Mouse (Mus musculus): Measurements from ENCODE around the gene Fam213b. TPM values are rescaled to one million over a fixed set of nuclear protein-coding genes. Genes with fewer than 3 reads are reported as not detected.
A peak's percentile ranks its signal among the peaks of the same experiment; 100 is the strongest.

Gene Fam213b
- polyA plus RNA-seq, 1 experiment from 2014 or later: 67.1 TPM

- no peak overlapping the region for H3K4me2 ChIP-seq
- no peak overlapping the region for H3K9ac ChIP-seq
- 84% methylated on average over 7 of the region's 7 CpGs for WGBS
- H3K27me3 ChIP-seq: no peaks in the 10 kb centered on the region
- no peak overlapping the region for H3K27ac ChIP-seq (replicated peaks)
- H3K4me1 ChIP-seq (replicated peaks): no peaks in the 10 kb centered on the region; the same call in 1 of the 2 replicates
- no peaks in the 10 kb centered on the region for H3K36me3 ChIP-seq
- no peak for ATAC-seq (ENCODE audit: low FRiP score, low read depth)
- H3K9me3 ChIP-seq: no peaks in the 10 kb centered on the region
- H3K4me3 ChIP-seq: no peak overlapping the region
Measured at GRCm38 (mm10) chr4:154935788-154936187, 36.9 kb upstream of the Fam213b start.

- Histone ChIP-seq H3K27ac (replicated peaks) (no peak overlapping the region), H3K27me3 (no peaks in the 10 kb centered on the region), H3K9me3 (no peaks in the 10 kb centered on the region), H3K4me1 (replicated peaks) (no peaks in the 10 kb centered on the region; the same call in 1 of the 2 replicates), H3K36me3 (no peaks in the 10 kb centered on the region), H3K4me3 (no peak overlapping the region), H3K4me2 (no peak overlapping the region), H3K9ac (no peak overlapping the region)
- ATAC-seq (ENCODE audit: low FRiP score, low read depth): no peak
- 97% methylated on average over 2 of the region's 2 CpGs for WGBS
Measured at GRCm38 (mm10) chr4:154934800-154935199, 35.9 kb upstream of the Fam213b start.

- H3K36me3 ChIP-seq: no peaks in the 10 kb centered on the region
- no peak overlapping the region for H3K27ac ChIP-seq (replicated peaks)
- no peak for ATAC-seq (ENCODE audit: low FRiP score, low read depth)
- no peaks in the 10 kb centered on the region for H3K9me3 ChIP-seq
- no peak overlapping the region for H3K4me3 ChIP-seq
- no peaks in the 10 kb centered on the region; the same call in 1 of the 2 replicates for H3K4me1 ChIP-seq (replicated peaks)
- H3K9ac ChIP-seq: no peak overlapping the region
- 57% methylated on average over 13 of the region's 13 CpGs for WGBS
- H3K27me3 ChIP-seq: no peaks in the 10 kb centered on the region
- H3K4me2 ChIP-seq: no peak overlapping the region
Measured at GRCm38 (mm10) chr4:154933306-154933907, 34.5 kb upstream of the Fam213b start.

GRCm38 (mm10) chr4:154929088-154929660 is 30.2 kb upstream of the Fam213b start:
- no peak for ATAC-seq (ENCODE audit: low FRiP score, low read depth)
- Histone ChIP-seq H3K4me1 (replicated peaks) (no peaks in the 10 kb centered on the region; the same call in 1 of the 2 replicates), H3K9ac (no peak overlapping the region), H3K9me3 (no peaks in the 10 kb centered on the region), H3K27ac (replicated peaks) (no peak overlapping the region), H3K4me2 (no peak overlapping the region), H3K27me3 (no peaks in the 10 kb centered on the region), H3K4me3 (no peak overlapping the region), H3K36me3 (no peaks in the 10 kb centered on the region)
- 81% methylated on average over 12 of the region's 12 CpGs for WGBS

- H3K4me2 ChIP-seq: peak within 1 kb of the TSS; percentile 1; the same call in 1 of the 2 replicates
- no peak for ATAC-seq (ENCODE audit: low FRiP score, low read depth)
- H3K9ac ChIP-seq: no peak within 1 kb of the TSS
- H3K4me1 ChIP-seq (replicated peaks): no peaks in the 10 kb centered on the region; the same call in 1 of the 2 replicates
- H3K9me3 ChIP-seq: no peaks in the 10 kb centered on the region
- H3K27ac ChIP-seq (replicated peaks): no peak within 1 kb of the TSS
- no peaks in the 10 kb centered on the region for H3K36me3 ChIP-seq
- H3K4me3 ChIP-seq: no peak within 1 kb of the TSS
- no peaks in the 10 kb centered on the region for H3K27me3 ChIP-seq
- 47% methylated on average over 12 of the region's 12 CpGs for WGBS
Measured at GRCm38 (mm10) chr4:154928395-154929087, 29.6 kb upstream of the Fam213b start, which contains the start of gene Tnfrsf14. Gene Tnfrsf14, minus strand, starts transcription at chr4:154928563.

- Histone ChIP-seq H3K9me3 (no peaks in the 10 kb centered on the region), H3K4me3 (no peak overlapping the region), H3K27me3 (no peaks in the 10 kb centered on the region), H3K4me1 (replicated peaks) (no peaks in the 10 kb centered on the region), H3K9ac (no peak overlapping the region), H3K4me2 (peak overlapping the region; percentile 1; the same call in 1 of the 2 replicates), H3K27ac (replicated peaks) (no peak overlapping the region), H3K36me3 (no peaks in the 10 kb centered on the region)
- WGBS: 67% methylated on average over 5 of the region's 5 CpGs
- no peak for ATAC-seq (ENCODE audit: low FRiP score, low read depth)
Measured at GRCm38 (mm10) chr4:154927899-154928337, 29.0 kb upstream of the Fam213b start.

GRCm38 (mm10) chr4:154926969-154927898 is 28.3 kb upstream of the Fam213b start:
- Histone ChIP-seq H3K4me3 (no peak overlapping the region), H3K36me3 (no peaks in the 10 kb centered on the region), H3K4me2 (peak overlapping the region; percentile 1; the same call in 1 of the 2 replicates), H3K27me3 (no peaks in the 10 kb centered on the region), H3K9me3 (no peaks in the 10 kb centered on the region), H3K27ac (replicated peaks) (no peak overlapping the region), H3K4me1 (replicated peaks) (no peaks in the 10 kb centered on the region), H3K9ac (no peak overlapping the region)
- 71% methylated on average over 9 of the region's 9 CpGs for WGBS
- no peak for ATAC-seq (ENCODE audit: low FRiP score, low read depth)

GRCm38 (mm10) chr4:154925413-154925812 is 26.5 kb upstream of the Fam213b start:
- Histone ChIP-seq H3K36me3 (no peaks in the 10 kb centered on the region), H3K9me3 (no peaks in the 10 kb centered on the region), H3K4me3 (no peak overlapping the region), H3K27me3 (no peaks in the 10 kb centered on the region), H3K4me2 (no peak overlapping the region), H3K4me1 (replicated peaks) (no peaks in the 10 kb centered on the region), H3K9ac (no peak overlapping the region), H3K27ac (replicated peaks) (no peak overlapping the region)
- no peak for ATAC-seq (ENCODE audit: low FRiP score, low read depth)
- 61% methylated on average over 4 of the region's 4 CpGs for WGBS

GRCm38 (mm10) chr4:154922931-154923330 is 24.0 kb upstream of the Fam213b start:
- no peaks in the 10 kb centered on the region for H3K27me3 ChIP-seq
- no peaks in the 10 kb centered on the region for H3K9me3 ChIP-seq
- no peaks in the 10 kb centered on the region for H3K4me1 ChIP-seq (replicated peaks)
- H3K4me3 ChIP-seq: no peak overlapping the region
- H3K4me2 ChIP-seq: no peak overlapping the region
- H3K27ac ChIP-seq (replicated peaks): no peak overlapping the region
- no peak for ATAC-seq (ENCODE audit: low FRiP score, low read depth)
- H3K36me3 ChIP-seq: no peaks in the 10 kb centered on the region
- H3K9ac ChIP-seq: no peak overlapping the region
- WGBS: 90% methylated on average over 5 of the region's 5 CpGs

- Histone ChIP-seq H3K27ac (replicated peaks) (no peak overlapping the region), H3K4me3 (no peak overlapping the region), H3K9me3 (no peaks in the 10 kb centered on the region), H3K36me3 (no peaks in the 10 kb centered on the region), H3K4me1 (replicated peaks) (no peaks in the 10 kb centered on the region), H3K4me2 (no peak overlapping the region), H3K9ac (no peak overlapping the region), H3K27me3 (no peaks in the 10 kb centered on the region)
- 81% methylated on average over 4 of the region's 4 CpGs for WGBS
- no peak for ATAC-seq (ENCODE audit: low FRiP score, low read depth)
Measured at GRCm38 (mm10) chr4:154922291-154922690, 23.4 kb upstream of the Fam213b start.

GRCm38 (mm10) chr4:154916662-154917061 is 17.7 kb upstream of the Fam213b start:
- no peaks in the 10 kb centered on the region for H3K4me1 ChIP-seq (replicated peaks)
- H3K27ac ChIP-seq (replicated peaks): no peak overlapping the region
- H3K4me2 ChIP-seq: no peak overlapping the region
- 86% methylated on average over 4 of the region's 4 CpGs for WGBS
- no peaks in the 10 kb centered on the region for H3K36me3 ChIP-seq
- no peaks in the 10 kb centered on the region for H3K27me3 ChIP-seq
- no peak overlapping the region for H3K4me3 ChIP-seq
- no peaks in the 10 kb centered on the region for H3K9me3 ChIP-seq
- no peak overlapping the region for H3K9ac ChIP-seq
- no peak for ATAC-seq (ENCODE audit: low FRiP score, low read depth)
